In genomic region chr8:10586956-10587744, GRCm38 (mm10) we compare ENCODE assay signal across 9 mouse cellular contexts.
DNase-seq lines count a peak whose midpoint lies in the region; ATAC-seq and TF ChIP-seq lines count a peak whose summit lies in the region.
"Had no signal": no experiment of that assay in that cellular context is flagged by ENCODE, and none has a peak within 500 bp of the region (broad histone marks: within the 10 kb centered on the region; RNA-seq: fewer than 3 reads in every experiment).

No protein-coding gene starts in this region.

- no peak overlapping the region for H3K4me2 ChIP-seq in forebrain, embryonic 11.5 days (ENCODE audit: low read depth, low read length, severe bottlenecking)
- no peak overlapping the region for H3K4me2 ChIP-seq in forebrain, embryonic 13.5 days
- H3K4me2 ChIP-seq in heart, embryonic 16.5 days (ENCODE audit: low read depth, low read length), result peak overlapping the region; percentile 43
- no peak overlapping the region for H3K4me2 ChIP-seq in stomach, embryonic 16.5 days (ENCODE audit: low read depth, low read length)
- H3K4me2 ChIP-seq in forebrain, embryonic 15.5 days (replicated peaks), result no peak overlapping the region

- DNase-seq in forebrain, embryonic 11.5 days (ENCODE audit: low spot score), result peak; percentile 65
- peak; percentile 43 for DNase-seq in brain, embryonic 14.5 days (ENCODE audit: low read depth)
- DNase-seq in kidney, postnatal 25 days, result peak; percentile 75 to 86
- no peak for DNase-seq in thymus, postnatal 4 days

- TF ChIP-seq POLR2A in brain, embryonic 14.5 days (IDR thresholded peaks at IDR 0.05; ENCODE audit: borderline replicate concordance, extremely low read depth, insufficient read depth, insufficient read length, poor library complexity, severe bottlenecking), result no peak

- H3K9ac ChIP-seq in forebrain, embryonic 11.5 days (ENCODE audit: low read length), result no peak overlapping the region
- H3K9ac ChIP-seq in forebrain, embryonic 13.5 days, result no peak overlapping the region
- H3K9ac ChIP-seq in heart, embryonic 16.5 days (ENCODE audit: low read length), result no peak overlapping the region
- H3K9ac ChIP-seq in stomach, embryonic 16.5 days (ENCODE audit: low read length), result no peak overlapping the region
- H3K9ac ChIP-seq in forebrain, embryonic 15.5 days (replicated peaks), result no peak overlapping the region
- H3K9ac ChIP-seq: liver, embryonic 14.5 days had no signal

- H3K4me1 ChIP-seq in forebrain, embryonic 11.5 days (replicated peaks; ENCODE audit: control insufficient read depth, insufficient read depth, low read length), result peaks cover 4% of the 10 kb centered on the region; the same call in 1 of the 2 replicates
- peaks cover 11% of the 10 kb centered on the region for H3K4me1 ChIP-seq in forebrain, embryonic 13.5 days
- H3K4me1 ChIP-seq in heart, embryonic 16.5 days (ENCODE audit: control insufficient read depth, insufficient read depth, low read length), result peaks cover 15% of the 10 kb centered on the region
- H3K4me1 ChIP-seq in stomach, embryonic 16.5 days (ENCODE audit: control insufficient read depth, insufficient read depth, low read length), result no peaks in the 10 kb centered on the region
- no peaks in the 10 kb centered on the region for H3K4me1 ChIP-seq in forebrain, embryonic 15.5 days

- TF ChIP-seq CTCF in brain, embryonic 14.5 days (IDR thresholded peaks at IDR 0.05; ENCODE audit: borderline replicate concordance, extremely low read depth, insufficient read depth, insufficient read length), result no peak

- H3K27me3 ChIP-seq in forebrain, embryonic 11.5 days (ENCODE audit: control insufficient read depth, insufficient read depth, low read length), result no peaks in the 10 kb centered on the region
- H3K27me3 ChIP-seq in forebrain, embryonic 13.5 days, result no peaks in the 10 kb centered on the region
- no peaks in the 10 kb centered on the region for H3K27me3 ChIP-seq in heart, embryonic 16.5 days (ENCODE audit: control insufficient read depth, insufficient read depth, low read length)
- H3K27me3 ChIP-seq in stomach, embryonic 16.5 days (ENCODE audit: control insufficient read depth, insufficient read depth, low read length), result no peaks in the 10 kb centered on the region
- H3K27me3 ChIP-seq in forebrain, embryonic 15.5 days, result no peaks in the 10 kb centered on the region

- H3K4me3 ChIP-seq in forebrain, embryonic 11.5 days (ENCODE audit: low read depth, low read length), result no peak overlapping the region
- H3K4me3 ChIP-seq in forebrain, embryonic 13.5 days, result no peak overlapping the region
- H3K4me3 ChIP-seq in heart, embryonic 16.5 days (ENCODE audit: low read length), result no peak overlapping the region
- H3K4me3 ChIP-seq in stomach, embryonic 16.5 days (replicated peaks; ENCODE audit: low read length), result no peak overlapping the region
- no peak overlapping the region for H3K4me3 ChIP-seq in forebrain, embryonic 15.5 days

- no peaks in the 10 kb centered on the region for H3K9me3 ChIP-seq in forebrain, embryonic 11.5 days (ENCODE audit: control insufficient read depth, low read length)
- no peaks in the 10 kb centered on the region for H3K9me3 ChIP-seq in forebrain, embryonic 13.5 days (replicated peaks)
- no peaks in the 10 kb centered on the region for H3K9me3 ChIP-seq in heart, embryonic 16.5 days (replicated peaks; ENCODE audit: control insufficient read depth, low read length)
- H3K9me3 ChIP-seq in stomach, embryonic 16.5 days (replicated peaks; ENCODE audit: control insufficient read depth, low read length), result no peaks in the 10 kb centered on the region
- H3K9me3 ChIP-seq in forebrain, embryonic 15.5 days, result no peaks in the 10 kb centered on the region

- 0 out of 2 replicates have a peak, but pooled peaks have one; percentile 27 for ATAC-seq in forebrain, embryonic 11.5 days (replicated peaks; ENCODE audit: low FRiP score)
- ATAC-seq in forebrain, embryonic 13.5 days, result no peak
- 0 out of 2 replicates have a peak, but pooled peaks have one; percentile 58 for ATAC-seq in heart, embryonic 16.5 days (replicated peaks; ENCODE audit: extremely low read depth, insufficient read depth, low FRiP score)
- ATAC-seq in stomach, embryonic 16.5 days (ENCODE audit: insufficient read depth, low FRiP score), result peak; percentile 53; the same call in 1 of the 2 replicates
- no peak for ATAC-seq in forebrain, embryonic 15.5 days (replicated peaks)

- H3K27ac ChIP-seq in forebrain, embryonic 11.5 days (ENCODE audit: low read depth, low read length), result no peak overlapping the region
- H3K27ac ChIP-seq in forebrain, embryonic 13.5 days, result no peak overlapping the region
- no peak overlapping the region; the same call in 1 of the 2 replicates for H3K27ac ChIP-seq in heart, embryonic 16.5 days (ENCODE audit: low read length)
- no peak overlapping the region for H3K27ac ChIP-seq in stomach, embryonic 16.5 days (ENCODE audit: low read length)
- no peak overlapping the region for H3K27ac ChIP-seq in forebrain, embryonic 15.5 days (replicated peaks)
- H3K27ac ChIP-seq: liver, embryonic 14.5 days had no signal

- H3K36me3 ChIP-seq in forebrain, embryonic 11.5 days (ENCODE audit: control insufficient read depth, insufficient read depth, low read length), result no peaks in the 10 kb centered on the region
- H3K36me3 ChIP-seq in forebrain, embryonic 13.5 days (ENCODE audit: poor library complexity, severe bottlenecking), result no peaks in the 10 kb centered on the region
- no peaks in the 10 kb centered on the region for H3K36me3 ChIP-seq in heart, embryonic 16.5 days (ENCODE audit: control insufficient read depth, insufficient read depth)
- H3K36me3 ChIP-seq in stomach, embryonic 16.5 days (ENCODE audit: control insufficient read depth, insufficient read depth, low read length), result no peaks in the 10 kb centered on the region
- no peaks in the 10 kb centered on the region for H3K36me3 ChIP-seq in forebrain, embryonic 15.5 days

- 31% methylated on average over 10 of the region's 14 CpGs for WGBS in forebrain, embryonic 11.5 days
- WGBS in forebrain, embryonic 13.5 days, result 29% methylated on average over 12 of the region's 14 CpGs
- WGBS in heart, embryonic 16.5 days, result 26% methylated on average over 11 of the region's 14 CpGs
- WGBS in stomach, embryonic 16.5 days, result 29% methylated on average over 10 of the region's 14 CpGs
- 29% methylated on average over 10 of the region's 14 CpGs for WGBS in forebrain, embryonic 15.5 days

Comparison
In these comparisons a context has a peak if more than half of its experiments do, and no peak if none do; other contexts are left out.
1. ATAC-seq: peak in forebrain, embryonic 11.5 days (single experiment), heart, embryonic 16.5 days (single experiment) and stomach, embryonic 16.5 days (single experiment); none in forebrain, embryonic 13.5 days (single experiment) and forebrain, embryonic 15.5 days (single experiment).